Mouse (Mus musculus) ES-E14 (cell line): ENCODE measurements around the gene Arhgap23. TPM values are rescaled to one million over a fixed set of nuclear protein-coding genes. Genes with fewer than 3 reads are reported as not detected.

ENCODE experiments used
- DNase-seq: peaks from one replicate; pipeline ENCODE4 v3.0.0-alpha.2; 2013; ENCODE audit warnings: low read depth, low spot score
- H3K27ac ChIP-seq: 2 replicates; pipeline ENCODE4 v1.5.1; 2012; ENCODE audit warnings: low read depth, mild to moderate bottlenecking, low read length, moderate library complexity, mixed read lengths; ENCODE audit not compliant: poor library complexity, insufficient read depth, severe bottlenecking
- H3K36me3 ChIP-seq: 2 replicates; pipeline ENCODE4 v1.6.1; 2012; ENCODE audit warnings: mild to moderate bottlenecking, low read length, moderate library complexity, mixed read lengths; ENCODE audit not compliant: control insufficient read depth, poor library complexity, insufficient read depth, severe bottlenecking
- H3K4me1 ChIP-seq, 2 experiments: fragments of 150-350 bp in 1 of 2; sonication (generic) in 1 of 2; 2 replicates each; pipeline ENCODE4 v1.6.1; 2012; ENCODE audit warnings: low read length in 2 of 2, mild to moderate bottlenecking in 1 of 2, mixed read lengths in 1 of 2; ENCODE audit not compliant: control insufficient read depth in 2 of 2, insufficient read depth in 2 of 2, poor library complexity in 1 of 2
- H3K4me3 ChIP-seq, 2 experiments: fragments of 150-350 bp in 1 of 2; sonication (generic) in 1 of 2; 2 replicates each; pipeline ENCODE4 v1.5.1; 2012; ENCODE audit warnings: low read length in 2 of 2, low read depth in 1 of 2, mild to moderate bottlenecking in 1 of 2, mixed read lengths in 1 of 2; ENCODE audit not compliant: insufficient read depth in 1 of 2, poor library complexity in 1 of 2, severe bottlenecking in 1 of 2
- H3K9ac ChIP-seq: 2 replicates; pipeline ENCODE4 v1.6.1; 2012; ENCODE audit warnings: low read depth, mild to moderate bottlenecking, low read length, mixed read lengths; ENCODE audit not compliant: poor library complexity, insufficient read depth, severe bottlenecking
- H3K9me3 ChIP-seq: fragments of 150-350 bp; sonication (generic); 2 replicates; pipeline ENCODE4 v1.6.1; 2012; ENCODE audit warnings: low read depth, mild to moderate bottlenecking, low read length; ENCODE audit not compliant: control insufficient read depth, insufficient read depth
- CHD2 ChIP-seq: IDR thresholded peaks from 2 replicates; pipeline ENCODE4 v1.6.1; 2014; ENCODE audit warnings: mild to moderate bottlenecking, low read depth, low read length, inconsistent platforms
- HCFC1 ChIP-seq: IDR thresholded peaks from 2 replicates; pipeline ENCODE4 v1.6.1; 2012; ENCODE audit warnings: low read length, inconsistent platforms, borderline replicate concordance; ENCODE audit not compliant: insufficient read depth
- MAFK ChIP-seq: IDR thresholded peaks from 2 replicates; pipeline ENCODE4 v1.6.1; 2014; ENCODE audit warnings: mild to moderate bottlenecking, low read depth, low read length, inconsistent platforms; ENCODE audit not compliant: insufficient read depth
- ZC3H11A ChIP-seq: IDR thresholded peaks from 2 replicates; pipeline ENCODE4 v1.6.1; 2012; ENCODE audit warnings: low read depth, mild to moderate bottlenecking, inconsistent platforms, low read length, borderline replicate concordance
- ZNF384 ChIP-seq: IDR thresholded peaks from 2 replicates; pipeline ENCODE4 v1.6.1; 2012; ENCODE audit warnings: low read depth, low read length, inconsistent platforms
- in situ Hi-C, 2 experiments: fragments of 600-800 bp; cut with MboI; formaldehyde crosslinking; loops; one replicate each; pipeline ENCODE4 v1.15.1; 2025; ENCODE audit warnings: low sequenced_read_pairs in 2 of 2, inconsistent platforms in 1 of 2; ENCODE audit not compliant: unreplicated experiment in 2 of 2
- total RNA-seq: library from RNA; depleted of rRNA; stranded (reverse); fragments of 300-350 nt; gene quantifications from 2 replicates; pipeline ENCODE4 v1.2.3, GENCODE M21; 2012

The Arhgap23 gene
- total RNA-seq, 1 experiment, result 22.6 TPM

- Histone ChIP-seq H3K27ac (no peak overlapping the region), H3K4me1 (no peaks in the 10 kb centered on the region), H3K4me3 (no peak overlapping the region), H3K9ac (no peak overlapping the region), H3K36me3 (peaks cover 9% of the 10 kb centered on the region; the same call in 1 of the 2 replicates), H3K9me3 (no peaks in the 10 kb centered on the region)
- TF ChIP-seq MAFK (no peak), CHD2 (no peak), ZC3H11A (no peak), HCFC1 (no peak), ZNF384 (no peak)
- no peak for DNase-seq
- in situ Hi-C loops, result no loop called here
These were observed 43.0 kb upstream of the Arhgap23 start for GRCm38 (mm10) chr11:97372159-97372864.

DNA sequence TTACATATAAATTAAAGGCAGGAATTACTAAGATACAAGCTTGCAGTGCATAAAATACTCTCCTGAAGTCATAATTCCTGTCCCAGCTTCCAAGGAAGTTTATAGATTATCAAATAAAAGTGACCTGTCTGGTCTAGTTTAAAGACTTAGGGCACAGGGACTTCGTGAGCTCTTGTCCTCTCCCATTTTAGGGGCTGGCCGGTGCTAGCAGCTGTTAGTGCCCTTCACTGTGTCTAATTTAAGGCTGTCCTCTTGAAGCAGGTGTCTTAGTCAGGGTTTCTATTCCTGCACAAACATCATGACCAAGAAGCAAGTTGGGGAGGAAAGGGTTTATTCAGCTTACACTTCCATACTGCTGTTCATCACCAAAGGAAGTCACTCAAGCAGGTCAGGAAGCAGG lies 41.9 kb upstream of the Arhgap23 start:
- Histone ChIP-seq H3K9ac (no peak overlapping the region), H3K9me3 (no peaks in the 10 kb centered on the region), H3K27ac (no peak overlapping the region), H3K4me1 (no peaks in the 10 kb centered on the region), H3K36me3 (peaks cover 13% of the 10 kb centered on the region; the same call in 1 of the 2 replicates), H3K4me3 (no peak overlapping the region)
- DNase-seq, result no peak
- TF ChIP-seq MAFK (no peak), ZC3H11A (no peak), CHD2 (no peak), HCFC1 (no peak), ZNF384 (no peak)
- in situ Hi-C loops, result no loop called here

DNA sequence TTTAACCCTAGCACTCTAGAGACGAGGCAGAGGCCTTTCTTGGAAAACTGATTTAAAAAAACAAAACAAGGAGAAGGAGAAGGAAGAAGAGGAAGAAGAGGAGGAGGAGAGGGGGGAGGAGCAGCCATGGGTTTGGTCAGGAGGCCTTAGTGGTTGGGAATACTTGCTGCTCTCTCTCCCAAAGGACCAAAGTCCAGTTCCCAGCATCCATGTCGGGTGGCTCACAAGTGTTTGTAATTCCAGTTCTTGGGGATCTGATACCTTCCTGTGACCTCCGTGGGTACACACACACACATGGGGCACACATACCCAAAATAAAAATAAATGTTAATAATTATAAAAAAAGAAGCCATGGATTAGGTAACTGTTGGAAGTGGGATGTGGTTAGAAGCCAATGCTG lies 35.3 kb upstream of the Arhgap23 start:
- Histone ChIP-seq H3K9me3 (no peaks in the 10 kb centered on the region), H3K4me3 (no peak overlapping the region), H3K9ac (no peak overlapping the region), H3K36me3 (peaks cover 21% of the 10 kb centered on the region), H3K4me1 (no peaks in the 10 kb centered on the region), H3K27ac (no peak overlapping the region)
- TF ChIP-seq ZC3H11A (no peak), MAFK (no peak), CHD2 (no peak), HCFC1 (no peak), ZNF384 (no peak)
- no peak for DNase-seq
- in situ Hi-C loops, result no loop called here

DNA sequence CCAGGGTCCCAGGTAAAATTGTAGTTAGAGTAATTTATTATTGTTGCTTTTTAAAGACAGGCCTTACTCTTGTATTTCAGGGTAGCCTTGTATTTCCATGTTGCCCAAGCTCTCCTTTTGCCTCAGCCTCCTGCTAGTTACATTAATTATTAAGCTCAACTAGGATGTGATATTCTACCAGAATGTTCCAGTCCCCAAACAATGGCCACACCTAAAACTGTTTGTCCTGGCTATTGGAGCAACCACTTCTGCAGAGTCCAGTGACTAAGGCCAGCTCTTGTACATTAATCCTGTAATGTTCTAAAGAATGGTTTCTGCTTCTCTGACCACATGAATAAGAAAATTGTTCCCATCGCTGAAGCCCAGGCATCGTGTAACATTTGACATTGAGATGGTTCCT lies 32.3 kb upstream of the Arhgap23 start:
- in situ Hi-C loops, result no loop called here
- Histone ChIP-seq H3K36me3 (peaks cover 9% of the 10 kb centered on the region), H3K9ac (no peak overlapping the region), H3K9me3 (no peaks in the 10 kb centered on the region), H3K27ac (no peak overlapping the region), H3K4me1 (no peaks in the 10 kb centered on the region; a peak in 1 of 4 replicates), H3K4me3 (no peak overlapping the region)
- TF ChIP-seq HCFC1, result no peak
- TF ChIP-seq ZC3H11A, result no peak
- no peak for TF ChIP-seq ZNF384
- no peak for TF ChIP-seq CHD2
- TF ChIP-seq MAFK, result no peak
- no peak for DNase-seq

DNA sequence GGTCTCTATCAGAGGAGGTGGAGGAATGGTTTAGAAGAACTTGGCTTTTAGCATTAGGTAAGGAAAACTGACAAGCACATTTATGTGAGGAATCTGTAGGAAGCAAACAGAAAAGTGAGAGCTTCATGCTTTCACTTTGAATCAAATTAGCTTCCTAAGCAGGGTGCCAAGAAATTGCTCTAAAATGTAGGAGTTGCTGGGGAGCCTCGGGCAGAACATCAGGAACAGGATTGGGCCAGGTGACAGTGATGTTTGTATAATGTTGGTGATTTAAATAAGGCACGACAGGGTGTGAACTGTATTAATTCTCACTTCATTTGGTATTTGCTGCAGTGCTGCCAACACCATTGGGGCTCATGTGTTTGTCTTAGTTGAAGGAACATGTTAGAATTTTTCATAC lies 31.6 kb upstream of the Arhgap23 start:
- Histone ChIP-seq H3K9me3 (no peaks in the 10 kb centered on the region), H3K9ac (no peak overlapping the region), H3K4me1 (no peaks in the 10 kb centered on the region; a peak in 1 of 4 replicates), H3K4me3 (no peak overlapping the region), H3K36me3 (peaks cover 8% of the 10 kb centered on the region), H3K27ac (no peak overlapping the region)
- TF ChIP-seq ZC3H11A (no peak), ZNF384 (no peak), HCFC1 (no peak), MAFK (no peak), CHD2 (no peak)
- DNase-seq, result no peak
- in situ Hi-C loops, result no loop called here
